Mouse (Mus musculus): ENCODE measurements around the gene Tmem255b.

GRCm38 (mm10) chr8:13413823-13414390 is 21.1 kb upstream of the Tmem255b start:
- TF ChIP-seq MAFK (IDR thresholded peaks at IDR 0.05; ENCODE audit: insufficient read depth, low read depth, low read length) (no peak), CHD2 (IDR thresholded peaks at IDR 0.05; ENCODE audit: low read depth, low read length) (no peak)

All from ES-E14 (cell line).